Mouse (Mus musculus): ENCODE results near the gene Homer1. TPM values are rescaled to one million over a fixed set of nuclear protein-coding genes. Genes with fewer than 3 reads are reported as not detected.

Homer1 gene
- polyA plus RNA-seq (2017; shearing (Covaris generic)), result 25.1 TPM

GRCm38 (mm10) chr13:93299316-93299715, at the start of gene Homer1:
TSS of gene Homer1 (plus strand) at chr13:93299635.

Other genes with a start within 250 kb of the Homer1 start
- 0.51 TPM for gene Cmya5, start 154.9 kb upstream of the Homer1 start, polyA plus RNA-seq (2017; shearing (Covaris generic))
- gene Tent2, start 107.2 kb upstream of the Homer1 start, polyA plus RNA-seq (2017; shearing (Covaris generic)), result 71.5 TPM
- gene Jmy, start 200.2 kb downstream of the Homer1 start, polyA plus RNA-seq (2017; shearing (Covaris generic)), result 102 TPM

Measured in effector memory CD4-positive, alpha-beta T cell, adult 7 months (primary cell).